8 mouse cellular contexts compared by ENCODE assay signal in the genomic region with DNA sequence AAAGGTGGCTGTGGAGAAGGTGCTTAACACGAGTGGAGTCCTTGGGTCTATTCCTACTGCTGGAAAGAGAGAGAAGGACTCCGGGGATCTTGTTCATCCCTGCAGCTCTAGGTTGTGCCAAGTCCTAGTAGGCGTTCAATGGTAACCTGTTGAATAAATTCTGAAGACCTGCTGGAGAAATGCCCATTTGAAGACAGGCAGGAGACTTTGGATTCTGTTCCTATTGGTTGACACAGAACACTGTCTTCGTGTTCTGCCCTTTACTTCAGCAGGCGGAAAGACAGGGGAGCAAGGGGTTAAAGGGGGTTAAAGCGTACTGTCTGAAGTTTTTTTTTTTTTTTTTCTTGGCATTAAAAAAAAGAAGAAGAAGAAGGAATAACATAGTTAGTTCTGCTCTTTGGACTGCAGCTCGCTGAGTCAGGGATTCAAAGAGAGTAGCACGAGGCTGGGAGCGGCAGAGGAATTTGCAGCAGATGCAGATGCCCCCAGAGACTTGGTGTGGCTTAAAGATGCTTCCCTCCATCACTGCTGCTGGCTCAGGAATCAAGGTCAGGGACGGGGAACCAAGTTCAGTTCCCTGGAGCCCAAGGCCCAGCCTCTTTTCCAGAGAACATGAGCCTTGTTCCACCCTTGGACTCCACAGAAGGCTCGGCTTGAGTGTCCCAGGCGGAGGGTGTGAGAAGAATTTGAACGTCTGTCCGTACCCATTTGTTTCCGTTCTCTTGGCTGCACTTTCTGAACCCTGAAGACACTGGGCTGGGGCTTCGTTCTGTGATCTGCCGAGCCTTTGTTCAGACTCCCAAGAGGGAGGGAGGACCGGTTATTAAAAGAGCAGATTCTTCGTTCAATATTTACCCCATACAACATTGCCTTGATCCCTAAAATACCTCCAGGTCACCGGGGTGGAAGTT. TPM values are rescaled to one million over a fixed set of nuclear protein-coding genes. Genes with fewer than 3 reads are reported as not detected.
DNase-seq lines count a peak whose midpoint lies in the region; ATAC-seq and TF ChIP-seq lines count a peak whose summit lies in the region.
"Had no signal": no experiment of that assay in that cellular context is flagged by ENCODE, and none has a peak within 500 bp of the region (broad histone marks: within the 10 kb centered on the region; RNA-seq: fewer than 3 reads in every experiment).

No protein-coding gene starts in this region.

- 64% methylated on average over 20 of the region's 20 CpGs for WGBS in neural tube, embryonic 15.5 days
- 40% methylated on average over 20 of the region's 20 CpGs for WGBS in kidney, embryonic 16.5 days
- 28% methylated on average over 20 of the region's 20 CpGs for WGBS in stomach, postnatal 0 days

- DNase-seq in neural tube, embryonic 10.5 days (ENCODE audit: extremely low spot score, low spot score): no peak
- DNase-seq in gastrocnemius, postnatal 25 days: peak; percentile 91
- DNase-seq in stomach, postnatal 0 days (ENCODE audit: low spot score): no peak
- no peak for DNase-seq in B cell, adult 2 months

- peaks cover 4% of the 10 kb centered on the region; the same call in 1 of the 2 replicates for H3K4me1 ChIP-seq in neural tube, embryonic 15.5 days
- H3K4me1 ChIP-seq in kidney, embryonic 16.5 days (ENCODE audit: insufficient read depth, low read length): peaks cover 20% of the 10 kb centered on the region
- H3K4me1 ChIP-seq in stomach, postnatal 0 days (replicated peaks; ENCODE audit: control insufficient read depth, insufficient read depth): no peaks in the 10 kb centered on the region

- H3K27me3 ChIP-seq in neural tube, embryonic 15.5 days (replicated peaks): no peaks in the 10 kb centered on the region
- no peaks in the 10 kb centered on the region for H3K27me3 ChIP-seq in kidney, embryonic 16.5 days (ENCODE audit: insufficient read depth, low read length)
- no peaks in the 10 kb centered on the region for H3K27me3 ChIP-seq in stomach, postnatal 0 days (ENCODE audit: control insufficient read depth, insufficient read depth, low read length)
- H3K27me3 ChIP-seq: limb, embryonic 13.5 days had no signal

- no peak overlapping the region for H3K4me2 ChIP-seq in neural tube, embryonic 15.5 days
- 0 out of 2 replicates have a peak overlapping the region, but pooled peaks have one; percentile 23 for H3K4me2 ChIP-seq in kidney, embryonic 16.5 days (replicated peaks; ENCODE audit: low read depth, low read length)
- H3K4me2 ChIP-seq in stomach, postnatal 0 days (replicated peaks; ENCODE audit: low read depth): peak overlapping the region; percentile 32
- H3K4me2 ChIP-seq: limb, embryonic 13.5 days had no signal

- no peak for TF ChIP-seq EP300 in stomach, postnatal 0 days (optimal IDR thresholded peaks at IDR 0.05)

- H3K4me3 ChIP-seq in neural tube, embryonic 15.5 days (replicated peaks): no peak overlapping the region
- H3K4me3 ChIP-seq in kidney, embryonic 16.5 days (ENCODE audit: low read length): no peak overlapping the region
- H3K4me3 ChIP-seq in stomach, postnatal 0 days (ENCODE audit: low read depth, low read length): no peak overlapping the region
- H3K4me3 ChIP-seq: limb, embryonic 13.5 days had no signal

- peak overlapping the region; percentile 25; the same call in 1 of the 2 replicates for H3K27ac ChIP-seq in neural tube, embryonic 15.5 days (replicated peaks)
- peak overlapping the region; percentile 68; the same call in 1 of the 2 replicates for H3K27ac ChIP-seq in kidney, embryonic 16.5 days (ENCODE audit: low read length)
- peak overlapping the region; percentile 65 for H3K27ac ChIP-seq in stomach, postnatal 0 days (replicated peaks)
- H3K27ac ChIP-seq: limb, embryonic 13.5 days had no signal

- no peaks in the 10 kb centered on the region for H3K9me3 ChIP-seq in neural tube, embryonic 15.5 days (replicated peaks)
- H3K9me3 ChIP-seq in kidney, embryonic 16.5 days (ENCODE audit: low read length): 0 out of 2 replicates have a peak, but pooled peaks cover 5% of the 10 kb centered on the region
- H3K9me3 ChIP-seq in stomach, postnatal 0 days (ENCODE audit: control insufficient read depth, low read length): no peaks in the 10 kb centered on the region

- no peak overlapping the region for H3K9ac ChIP-seq in neural tube, embryonic 15.5 days (replicated peaks)
- no peak overlapping the region for H3K9ac ChIP-seq in kidney, embryonic 16.5 days (replicated peaks; ENCODE audit: low read length)
- H3K9ac ChIP-seq in stomach, postnatal 0 days (ENCODE audit: low read length): no peak overlapping the region
- H3K9ac ChIP-seq: limb, embryonic 13.5 days had no signal

- no peak for TF ChIP-seq CTCF in stomach, postnatal 0 days (IDR thresholded peaks at IDR 0.05; ENCODE audit: low read depth)

- no peaks in the 10 kb centered on the region for H3K36me3 ChIP-seq in neural tube, embryonic 15.5 days
- no peaks in the 10 kb centered on the region for H3K36me3 ChIP-seq in kidney, embryonic 16.5 days (ENCODE audit: insufficient read depth, low read length)
- H3K36me3 ChIP-seq in stomach, postnatal 0 days (ENCODE audit: control insufficient read depth, insufficient read depth, low read length): no peaks in the 10 kb centered on the region
- H3K36me3 ChIP-seq: limb, embryonic 13.5 days had no signal

- ATAC-seq in neural tube, embryonic 15.5 days (ENCODE audit: low FRiP score): no peak
- ATAC-seq in kidney, embryonic 16.5 days (ENCODE audit: low FRiP score, low TSS enrichment): peak; percentile 59; the same call in 1 of the 2 replicates
- peak; percentile 20; the same call in 1 of the 2 replicates for ATAC-seq in stomach, postnatal 0 days (ENCODE audit: low FRiP score, low TSS enrichment)
- no peak for ATAC-seq in megakaryocyte-erythroid progenitor cell, adult 5-6 weeks (replicated peaks; ENCODE audit: low FRiP score, low TSS enrichment, poor library complexity, severe bottlenecking)

RNA-seq across cellular contexts. Expression of a gene that starts 17.4 kb away (rescaled TPM):
- 323 and 359 TPM in 2 replicates for polyA plus RNA-seq in neural tube, embryonic 15.5 days (2015; fragmentation: Nextera tagmentation; extraction: Ambion mirVana)
- 100 to 1,000 TPM; 472 to 500 TPM for total RNA-seq in gastrocnemius, postnatal 25 days (2021)
- 405 and 415 TPM in 2 replicates for polyA plus RNA-seq in kidney, embryonic 16.5 days (2015; fragmentation: Nextera tagmentation; extraction: Ambion mirVana)
- 341 and 344 TPM in 2 replicates for polyA plus RNA-seq in stomach, postnatal 0 days (2015; fragmentation: Nextera tagmentation; extraction: Ambion mirVana)
- total RNA-seq in megakaryocyte-erythroid progenitor cell, adult 5-6 weeks (2014; fragmentation: Nextera tagmentation): 216 and 230 TPM in 2 replicates
- 90.1 and 113 TPM in 2 replicates for total RNA-seq in megakaryocyte-erythroid progenitor cell, adult 5-6 weeks (2017)

RNA-seq across cellular contexts. Expression of a gene that starts 44.4 kb away (rescaled TPM):
- polyA plus RNA-seq in neural tube, embryonic 15.5 days (2015; fragmentation: Nextera tagmentation; extraction: Ambion mirVana): 440 and 466 TPM in 2 replicates
- 100 to 1,000 TPM; 423 to 444 TPM for total RNA-seq in gastrocnemius, postnatal 25 days (2021)
- 470 and 478 TPM in 2 replicates for polyA plus RNA-seq in kidney, embryonic 16.5 days (2015; fragmentation: Nextera tagmentation; extraction: Ambion mirVana)
- polyA plus RNA-seq in stomach, postnatal 0 days (2015; fragmentation: Nextera tagmentation; extraction: Ambion mirVana): 569 and 588 TPM in 2 replicates
- total RNA-seq in megakaryocyte-erythroid progenitor cell, adult 5-6 weeks (2014; fragmentation: Nextera tagmentation): 461 and 512 TPM in 2 replicates
- 209 and 264 TPM in 2 replicates for total RNA-seq in megakaryocyte-erythroid progenitor cell, adult 5-6 weeks (2017)

Comparison
In these comparisons a context has a peak if more than half of its experiments do, and no peak if none do; other contexts are left out.
1. ATAC-seq: peak in kidney, embryonic 16.5 days (single experiment) and stomach, postnatal 0 days (single experiment); none in neural tube, embryonic 15.5 days (single experiment) and megakaryocyte-erythroid progenitor cell, adult 5-6 weeks (single experiment).
2. Peak in every context shown above with its lines, with median percentiles within 50 percentile points of each other: H3K27ac ChIP-seq.